Mouse (Mus musculus): ENCODE measurements around the gene Parp3.

- no peak for TF ChIP-seq POLR2A (IDR thresholded peaks at IDR 0.05; ENCODE audit: low read depth, low read length)
- TF ChIP-seq CTCF (conservative IDR thresholded peaks at IDR 0.05; ENCODE audit: insufficient read depth, insufficient read length, low read depth, low read length), result no peak
Measured at GRCm38 (mm10) chr9:106452351-106452750, 24.4 kb downstream of the Parp3 start.

All from kidney, adult 2 months (tissue).